In the genomic region with DNA sequence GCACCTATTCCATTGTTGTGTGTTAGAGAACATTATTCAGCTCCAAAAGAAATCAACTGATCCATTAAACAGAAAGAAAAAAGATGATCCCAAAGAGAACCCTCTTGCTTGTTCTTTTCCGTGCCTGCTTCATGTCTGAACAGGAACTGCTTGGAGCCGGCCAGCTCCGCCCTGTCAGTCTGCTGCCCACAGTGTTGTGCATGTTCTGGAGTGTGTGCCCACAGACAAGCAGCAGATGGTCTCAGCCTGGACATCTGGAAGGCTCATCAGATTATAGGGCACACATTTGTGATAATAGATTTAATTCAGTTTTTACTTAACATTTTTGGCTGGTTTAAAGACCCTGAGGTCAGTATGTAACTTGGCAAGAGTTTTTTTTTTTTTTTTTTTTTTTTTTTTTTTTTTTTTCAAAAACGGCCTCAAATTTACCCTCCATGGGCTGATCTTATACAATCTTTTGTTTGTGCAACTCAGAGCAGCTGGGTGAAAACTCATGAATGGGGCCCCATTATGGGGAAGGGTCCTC, we compare ENCODE assay signal across 14 mouse cellular contexts.
A peak's percentile ranks its signal among the peaks of the same experiment; 100 is the strongest.
DNase-seq lines count a peak whose midpoint lies in the region; ATAC-seq lines count a peak whose summit lies in the region.
"Had no signal": no experiment of that assay in that cellular context is flagged by ENCODE, and none has a peak within 500 bp of the region (broad histone marks: within the 10 kb centered on the region; RNA-seq: fewer than 3 reads in every experiment).

No protein-coding gene starts in this region.

- peak; percentile 85 for ATAC-seq in frontal cortex, adult (ENCODE audit: low TSS enrichment)
- no peak for ATAC-seq in activated CD4-positive, CD25-positive, alpha-beta regulatory T cell, adult 4 months
- ATAC-seq: lung, postnatal 0 days had no signal

- no peak for DNase-seq in frontal cortex, postnatal 14 days (ENCODE audit: low spot score in 2 of 2)
- DNase-seq in 3134 (ENCODE audit: extremely low read depth, insufficient read length, low spot score) (peak; percentile 11), NIH3T3 (ENCODE audit: low read depth) (peak; percentile 14)
- DNase-seq in layer of hippocampus, postnatal 36 days: peak; percentile 4 to 43
- no peak for DNase-seq in gastrocnemius, postnatal 36 days
- no peak for DNase-seq in thymus, postnatal 10 days (ENCODE audit: low spot score in 2 of 2)
- DNase-seq: adrenal gland, adult 2 months; cerebellum, adult 9-10 months; gastrocnemius, postnatal 25 days; kidney, postnatal 10 days; thymus, adult 18-20 months had no signal

- intact Hi-C loops in gastrocnemius, postnatal 36 days (cut with DNase I): no loop called here

Comparison
In these comparisons a context has a peak if more than half of its experiments do, and no peak if none do; other contexts are left out.
1. DNase-seq: peak in 3134 (single experiment), NIH3T3 (single experiment) and layer of hippocampus, postnatal 36 days (2 of 2); none in frontal cortex, postnatal 14 days (0 of 2), gastrocnemius, postnatal 36 days (0 of 2) and thymus, postnatal 10 days (0 of 2).